Mouse (Mus musculus) testis, postnatal 10 days (tissue): Measurements from ENCODE around the gene Nelfe.
"Not testable (repeated sequence)": the region's sequence is repeated elsewhere in the genome, so short reads cannot be mapped to it uniquely, and the experiment has no call there.

Experiments
- DNase-seq: peaks from one replicate; pipeline ENCODE4 v3.0.0; 2021; ENCODE audit warnings: low spot score

The Nelfe gene

DNA sequence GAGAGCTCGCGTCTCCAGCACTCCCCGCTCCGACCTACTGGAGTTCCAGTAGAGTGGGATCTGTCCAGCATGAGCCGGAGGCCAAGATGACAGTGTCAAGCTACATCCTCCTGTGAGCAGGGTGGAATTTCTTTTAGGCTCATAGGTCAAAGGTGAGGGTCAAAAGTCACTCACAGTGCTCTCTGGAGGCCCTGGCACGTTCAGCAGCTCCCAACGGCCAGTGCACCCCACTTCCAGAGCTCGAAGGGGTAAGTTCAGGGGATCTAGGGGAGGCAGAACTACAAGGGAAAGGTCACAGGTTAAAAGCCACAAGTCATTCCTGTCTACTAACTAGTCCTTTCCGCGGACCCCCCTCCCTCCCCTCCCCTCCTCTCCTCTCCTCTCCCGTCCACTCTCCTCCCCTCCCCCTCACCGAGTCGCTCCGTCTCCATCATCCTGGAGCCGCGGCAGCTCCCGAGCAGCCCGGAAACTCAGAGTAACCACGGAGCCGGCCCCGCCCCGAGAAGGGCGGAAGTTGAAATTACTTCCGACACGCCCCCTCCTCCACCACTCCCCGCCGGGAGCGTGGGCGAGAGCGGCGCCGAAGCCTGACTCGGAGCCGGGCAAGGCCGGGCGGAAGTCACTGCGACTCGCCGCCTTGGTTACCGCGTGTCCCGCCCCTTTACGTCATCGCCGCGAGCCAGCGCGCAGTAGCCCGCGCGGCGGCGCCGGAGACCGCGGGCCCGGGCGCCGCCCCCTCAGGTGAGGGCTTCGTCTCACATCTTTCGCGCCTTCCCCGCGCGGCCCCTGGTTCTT lies at the start of gene Nelfe, which contains the start of gene Skiv2l:
Nelfe (plus strand) TSS at position 670 of the 795 bp plus-strand sequence.
Skiv2l (minus strand) TSS at position 489 of the 795 bp plus-strand sequence.
- DNase-seq, result peak; percentile 99

- DNase-seq, result peak; percentile 30
Measured at GRCm38 (mm10) chr17:34800781-34801305, 49.3 kb upstream of the Nelfe start.

- not testable (repeated sequence) for DNase-seq
Measured at GRCm38 (mm10) chr17:34802756-34803155, 47.4 kb upstream of the Nelfe start.

DNA sequence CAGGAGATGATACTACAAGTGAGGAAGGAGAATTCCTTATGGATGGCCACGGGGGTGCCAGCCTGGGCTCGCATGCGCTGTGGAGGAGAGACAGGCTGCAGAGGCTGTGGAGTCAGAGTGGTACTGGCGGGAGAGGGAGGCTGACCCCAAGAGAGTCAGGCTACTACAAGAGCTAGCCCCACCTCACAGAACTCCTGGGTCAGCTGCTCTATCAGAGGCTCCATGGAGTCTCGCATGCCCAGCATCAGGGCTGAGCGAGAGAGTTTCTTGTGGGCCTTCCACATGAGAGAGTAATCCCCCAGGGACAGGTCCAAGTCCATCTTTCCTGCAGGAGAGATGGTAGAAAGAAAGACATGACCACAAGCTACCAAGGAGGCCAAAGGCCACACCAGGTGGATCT lies 46.8 kb upstream of the Nelfe start:
- DNase-seq, result peak; percentile 35

GRCm38 (mm10) chr17:34804301-34804700 lies 45.9 kb upstream of the Nelfe start, which contains the start of gene Cyp21a1:
Gene Cyp21a1, minus strand, starts transcription at chr17:34804561.
- DNase-seq, result not testable (repeated sequence)

DNA sequence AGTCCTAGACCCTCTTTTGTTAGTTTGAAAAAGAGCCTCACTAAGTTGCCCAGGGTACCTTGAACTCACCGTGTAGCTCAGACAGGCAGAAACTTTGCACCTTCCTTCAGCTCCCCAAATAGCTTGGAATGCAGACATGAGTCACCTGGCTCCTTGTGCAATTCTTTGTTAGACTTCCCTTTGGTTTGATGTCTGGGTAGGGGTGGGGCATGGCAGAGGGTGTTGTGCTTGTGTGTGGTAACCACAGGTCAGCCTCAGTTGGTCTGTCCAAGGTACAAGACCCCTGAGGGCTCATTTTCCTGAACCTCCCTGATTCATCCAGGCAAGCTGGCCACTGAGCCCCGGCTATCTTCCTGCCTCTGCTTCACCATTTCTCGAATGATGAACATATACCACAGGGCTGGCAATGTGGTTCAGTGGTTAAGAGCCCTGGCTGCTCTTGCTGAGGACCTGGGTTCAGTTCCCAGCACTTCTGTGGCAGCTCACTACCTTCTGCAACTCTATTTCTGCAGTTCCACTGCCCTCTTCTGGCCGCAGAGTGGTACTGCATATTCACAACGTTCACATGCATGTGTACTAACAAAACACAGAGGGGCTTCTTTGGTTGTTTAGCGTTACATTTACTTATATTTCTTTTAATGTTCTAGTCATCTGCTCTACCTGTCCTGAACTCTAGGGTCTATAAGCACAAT lies 45.2 kb upstream of the Nelfe start:
- peak; percentile 53 for DNase-seq

DNA sequence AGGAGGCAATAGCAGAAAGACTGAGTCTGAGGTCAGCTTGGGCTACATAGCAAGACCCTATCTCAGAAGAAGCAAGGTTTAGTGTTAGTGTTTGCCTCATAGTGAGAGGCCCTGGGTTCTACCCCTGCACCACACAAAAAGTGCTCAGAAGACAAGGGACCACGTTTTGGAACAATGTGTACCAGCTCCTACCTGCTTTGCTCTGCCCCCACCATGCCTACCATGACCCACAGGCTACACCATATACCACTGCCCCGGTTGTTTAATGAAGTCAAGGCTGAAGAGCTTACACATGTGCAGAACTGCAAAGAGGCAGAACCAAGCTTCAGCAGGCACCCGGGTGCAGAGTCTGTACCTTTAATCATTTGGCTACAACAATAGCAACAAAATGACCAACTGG lies 43.0 kb upstream of the Nelfe start:
- DNase-seq, result no peak

GRCm38 (mm10) chr17:34808599-34809205 lies 41.5 kb upstream of the Nelfe start:
- DNase-seq, result peak; percentile 34

DNA sequence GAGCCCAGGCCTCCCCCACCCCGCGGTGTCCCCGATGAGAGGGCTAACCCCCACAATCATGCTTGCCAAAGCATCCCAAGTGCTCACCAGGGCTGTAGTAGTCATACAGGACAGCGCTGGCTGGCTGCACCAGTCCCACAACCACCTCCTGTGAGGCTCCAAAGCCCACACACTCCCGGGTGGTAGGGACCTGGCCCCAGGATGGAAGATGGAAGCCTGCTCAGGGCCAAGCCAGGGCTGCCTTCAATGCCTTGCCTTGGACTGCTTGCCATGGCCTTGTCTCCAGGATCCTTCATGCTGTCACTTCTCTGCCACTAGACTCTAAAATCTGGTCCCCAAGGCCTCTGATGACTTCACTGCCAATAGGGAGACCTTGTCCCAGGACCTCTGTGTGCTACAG lies 39.8 kb upstream of the Nelfe start:
- DNase-seq, result peak; percentile 31

DNA sequence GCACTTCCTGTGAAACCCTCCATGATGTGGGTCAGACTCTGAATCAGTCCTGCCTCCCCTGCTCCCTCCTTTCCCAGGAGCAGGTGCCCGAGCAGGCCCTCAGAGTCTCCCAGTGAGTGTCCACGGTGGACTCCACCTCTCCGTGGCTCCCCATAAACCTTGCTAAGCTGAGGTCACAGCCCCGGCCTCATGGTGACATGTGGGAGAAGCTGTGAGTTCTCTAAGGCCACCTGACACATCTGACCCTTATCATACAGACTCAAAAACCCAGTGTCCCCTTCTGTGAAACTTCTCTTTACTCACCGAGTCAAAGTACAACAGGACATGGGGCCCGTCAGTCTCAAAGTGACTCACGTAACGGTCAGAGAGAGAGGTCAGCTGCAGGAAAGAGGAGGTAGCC lies 39.4 kb upstream of the Nelfe start:
- DNase-seq, result not testable (repeated sequence)

GRCm38 (mm10) chr17:34811275-34811674 lies 38.9 kb upstream of the Nelfe start:
- DNase-seq, result no peak

DNA sequence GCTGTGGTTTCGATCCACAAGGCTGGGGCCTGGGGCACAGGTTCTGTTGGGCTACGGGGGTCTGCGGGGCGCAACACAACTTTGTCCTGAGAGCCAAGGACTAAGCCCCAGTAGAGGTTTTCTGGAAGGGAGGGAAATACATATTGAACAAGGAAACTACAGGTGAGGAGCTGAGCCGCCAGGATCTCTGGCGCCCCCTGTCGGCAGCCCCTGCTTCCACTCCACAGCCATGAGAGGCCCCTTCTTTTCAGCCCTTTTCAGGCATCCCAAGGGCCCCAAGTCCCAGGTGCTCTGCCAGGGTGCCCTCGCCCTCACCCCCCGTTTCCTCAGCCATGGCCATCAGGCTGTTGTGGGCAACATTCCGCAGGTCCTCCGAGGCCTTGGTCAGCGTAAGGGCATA lies 36.4 kb upstream of the Nelfe start:
- DNase-seq, result peak; percentile 74

- no peak for DNase-seq
Measured at GRCm38 (mm10) chr17:34814818-34815370, 35.3 kb upstream of the Nelfe start.

DNA sequence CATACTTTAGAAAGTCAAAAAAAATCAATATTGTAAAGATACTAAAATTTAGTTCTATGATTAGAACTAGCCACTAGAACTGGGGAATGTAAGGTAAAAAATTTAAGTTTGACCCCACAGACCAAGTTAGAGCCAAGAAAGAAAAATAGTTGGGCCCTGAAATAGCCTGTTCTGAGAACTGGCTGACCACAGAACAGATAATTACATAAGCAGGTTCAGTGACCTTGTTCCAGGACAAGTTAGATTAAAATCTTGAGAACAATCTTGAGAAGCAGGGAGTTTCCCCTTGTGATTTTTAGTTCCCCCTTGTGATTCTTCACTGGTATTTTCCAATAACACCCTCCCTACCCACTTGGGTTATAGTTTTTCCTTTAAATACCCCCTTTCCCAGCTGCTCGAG lies 19.4 kb upstream of the Nelfe start:
- DNase-seq, result not testable (repeated sequence)

GRCm38 (mm10) chr17:34836155-34836855 lies 13.9 kb upstream of the Nelfe start:
- no peak for DNase-seq

DNA sequence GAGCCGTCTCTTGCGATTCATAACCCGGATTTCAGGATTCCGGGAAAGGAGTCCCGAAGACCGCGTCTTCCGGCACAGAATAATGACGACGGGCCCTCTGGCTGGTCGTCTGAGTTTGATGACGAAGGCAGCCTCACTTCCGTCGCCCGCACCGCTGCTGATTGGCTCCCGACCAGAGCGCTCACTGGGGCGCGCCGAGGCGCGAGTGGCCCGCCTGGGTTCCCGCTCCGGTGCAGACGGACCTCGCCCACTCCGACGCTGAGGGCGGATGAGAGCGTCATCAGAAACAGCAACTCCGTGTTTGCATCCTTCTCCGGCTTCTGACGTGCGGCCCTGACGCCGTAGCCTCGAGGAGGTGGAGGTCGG lies 13.4 kb upstream of the Nelfe start, which contains the start of the genes Stk19 and Dxo:
Stk19 (minus strand) TSS at position 90 of the 366 bp plus-strand sequence.
Dxo (plus strand) TSS at position 164 of the 366 bp plus-strand sequence.
- peak; percentile 97 for DNase-seq

DNA sequence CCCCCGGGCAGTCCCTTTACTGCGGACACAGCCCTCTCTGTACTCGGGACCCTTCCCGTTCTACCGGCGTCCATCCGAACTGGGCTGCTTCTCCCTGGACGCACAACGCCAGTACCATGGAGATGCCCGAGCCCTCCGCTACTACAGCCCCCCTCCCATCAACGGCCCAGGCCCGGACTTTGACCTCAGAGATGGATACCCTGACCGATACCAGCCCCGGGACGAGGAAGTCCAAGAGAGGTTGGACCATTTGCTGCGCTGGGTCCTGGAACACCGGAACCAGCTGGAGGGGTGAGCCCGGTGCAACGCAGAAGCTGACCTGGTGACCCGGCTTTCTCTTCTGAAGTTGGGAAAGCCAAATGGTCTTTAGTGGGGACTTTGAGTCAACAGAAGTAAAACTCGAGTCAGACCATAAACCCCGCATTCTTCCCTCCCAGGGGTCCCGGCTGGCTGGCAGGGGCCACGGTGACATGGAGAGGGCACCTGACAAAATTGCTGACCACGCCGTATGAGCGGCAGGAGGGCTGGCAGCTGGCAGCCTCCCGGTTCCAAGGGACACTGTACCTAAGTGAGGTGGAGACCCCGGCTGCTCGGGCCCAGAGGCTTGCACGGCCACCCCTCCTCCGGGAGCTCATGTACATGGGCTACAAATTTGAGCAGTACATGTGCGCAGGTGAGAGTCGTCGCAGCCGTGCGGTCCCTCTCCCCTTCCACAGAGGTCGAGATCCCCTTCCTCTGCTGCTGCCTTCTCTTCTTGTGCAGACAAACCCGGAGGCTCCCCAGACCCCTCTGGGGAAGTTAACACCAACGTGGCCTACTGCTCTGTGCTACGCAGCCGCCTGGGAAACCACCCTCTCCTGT lies 12.5 kb upstream of the Nelfe start:
- DNase-seq, result no peak

- DNase-seq, result no peak
Measured at GRCm38 (mm10) chr17:34838785-34839184, 11.4 kb upstream of the Nelfe start.

DNA sequence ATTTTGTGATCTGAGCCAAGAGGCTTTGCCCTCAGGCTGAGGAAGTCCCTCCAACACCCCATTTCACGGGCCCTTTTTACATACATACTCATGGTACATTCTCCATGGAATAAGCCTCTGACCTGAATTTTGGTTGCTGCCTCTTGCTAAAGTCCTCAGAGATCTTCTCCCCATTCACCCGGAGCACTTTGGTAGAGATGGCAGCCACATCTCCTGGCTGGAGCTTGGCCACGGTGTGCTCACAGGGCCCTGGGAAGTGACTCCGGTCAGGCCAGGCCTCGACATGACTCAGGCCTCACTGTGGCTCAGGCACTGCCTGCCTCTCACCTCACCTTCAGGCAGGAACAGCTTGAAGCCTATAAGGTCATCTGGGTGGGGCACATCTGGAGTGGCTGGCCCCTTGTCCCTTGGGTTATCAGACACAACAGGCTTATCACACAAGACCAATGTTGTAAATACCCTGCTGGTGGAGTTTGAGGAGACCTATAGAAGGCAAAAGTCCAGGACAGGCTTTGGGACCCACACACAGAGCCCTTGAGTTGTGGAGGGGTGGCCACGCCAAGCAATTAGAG lies 9.4 kb upstream of the Nelfe start:
- DNase-seq, result no peak

DNA sequence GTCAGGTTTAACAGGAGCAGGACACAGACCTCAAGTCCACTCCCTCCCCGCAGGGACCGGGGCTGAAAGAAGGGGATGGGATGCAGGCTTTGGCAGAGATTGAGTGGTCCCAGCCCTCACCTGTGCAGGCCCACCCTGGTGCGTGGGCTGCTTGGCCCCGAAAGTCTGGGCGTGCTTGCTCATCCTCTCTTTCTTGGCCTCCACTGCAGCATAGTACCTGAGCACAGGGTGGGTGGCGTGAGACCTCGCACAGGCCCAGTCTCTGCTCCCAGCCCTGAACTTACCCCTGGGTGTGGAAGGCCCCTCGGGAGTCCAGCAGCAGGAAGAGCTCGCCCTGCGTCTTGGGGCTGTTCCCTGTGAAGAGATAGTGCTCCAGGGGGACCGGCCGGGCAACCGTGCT lies 5.3 kb upstream of the Nelfe start:
- DNase-seq, result no peak
